Mouse (Mus musculus): Measurements from ENCODE around the gene Amacr. TPM values are rescaled to one million over a fixed set of nuclear protein-coding genes. Genes with fewer than 3 reads are reported as not detected.
A peak's percentile ranks its signal among the peaks of the same experiment; 100 is the strongest.

Amacr gene
- total RNA-seq (2021): 10 to 100 TPM in 1 of 2 experiments, 1 to 10 TPM in 1; 8.3 to 10.2 TPM
- long read RNA-seq, experiment 1, transcript Amacr-201 (5 exons, 2,577 nt): major isoform, 13 of 13 reads
- long read RNA-seq, experiment 1, partial matches to known transcripts: 0 of 13 reads
- long read RNA-seq, experiment 1, other reads (novel, unspliced or antisense): 0 of 13 reads
- long read RNA-seq, experiment 2, transcript Amacr-201 (5 exons, 2,577 nt): major isoform, 16 of 17 reads
- long read RNA-seq, experiment 2, partial matches to known transcripts: 1 of 17 reads
- long read RNA-seq, experiment 2, other reads (novel, unspliced or antisense): 0 of 17 reads

- intact Hi-C loops (cut with DNase I): loop anchor here (2.0 to 10.0 kb wide), 2 partner anchors 61 to 497 kb away; partner anchors contain the start of genes Brix1 and Rad1
Observed at GRCm38 (mm10) chr15:10981377-10982063, at the start of gene Amacr. Gene Amacr, plus strand, starts transcription at chr15:10981756.

GRCm38 (mm10) chr15:10933930-10934329 lies 47.6 kb upstream of the Amacr start:
- intact Hi-C loops (cut with DNase I): no loop called here
- DNase-seq (ENCODE audit: low spot score in 2 of 2): no peak

More at GRCm38 (mm10) chr15:10981377-10982063, at the start of gene Amacr:
- peak; percentile 88 to 89 for DNase-seq (ENCODE audit: low spot score in 2 of 2)

GRCm38 (mm10) chr15:10940148-10941108 lies 41.1 kb upstream of the Amacr start:
- intact Hi-C loops (cut with DNase I): no loop called here
- DNase-seq (ENCODE audit: low spot score in 2 of 2): no peak

GRCm38 (mm10) chr15:10941901-10942300 lies 39.7 kb upstream of the Amacr start:
- DNase-seq (ENCODE audit: low spot score in 2 of 2): no peak
- intact Hi-C loops (cut with DNase I): no loop called here

GRCm38 (mm10) chr15:10947852-10948251 lies 33.7 kb upstream of the Amacr start:
- intact Hi-C loops (cut with DNase I): no loop called here
- no peak for DNase-seq (ENCODE audit: low spot score in 2 of 2)

- DNase-seq (ENCODE audit: low spot score in 2 of 2): no peak
- intact Hi-C loops (cut with DNase I): no loop called here
Observed at GRCm38 (mm10) chr15:10951951-10952759, 29.4 kb upstream of the Amacr start, which contains the start of gene C1qtnf3. Gene C1qtnf3, plus strand, starts transcription at chr15:10952332.

GRCm38 (mm10) chr15:10952760-10953305 lies 28.7 kb upstream of the Amacr start:
- intact Hi-C loops (cut with DNase I): no loop called here
- DNase-seq (ENCODE audit: low spot score in 2 of 2): no peak

GRCm38 (mm10) chr15:10953465-10953864 lies 28.1 kb upstream of the Amacr start:
- DNase-seq (ENCODE audit: low spot score in 2 of 2): no peak
- intact Hi-C loops (cut with DNase I): no loop called here

- intact Hi-C loops (cut with DNase I): no loop called here
- no peak for DNase-seq (ENCODE audit: low spot score in 2 of 2)
Observed at GRCm38 (mm10) chr15:10954381-10955016, 27.1 kb upstream of the Amacr start.

GRCm38 (mm10) chr15:10955156-10955555 lies 26.4 kb upstream of the Amacr start:
- intact Hi-C loops (cut with DNase I): no loop called here
- no peak for DNase-seq (ENCODE audit: low spot score in 2 of 2)

GRCm38 (mm10) chr15:10956706-10957105 lies 24.9 kb upstream of the Amacr start:
- no peak for DNase-seq (ENCODE audit: low spot score in 2 of 2)
- intact Hi-C loops (cut with DNase I): no loop called here

GRCm38 (mm10) chr15:10959277-10960026 lies 22.1 kb upstream of the Amacr start:
- intact Hi-C loops (cut with DNase I): no loop called here
- no peak for DNase-seq (ENCODE audit: low spot score in 2 of 2)

- DNase-seq (ENCODE audit: low spot score in 2 of 2): no peak
- intact Hi-C loops (cut with DNase I): no loop called here
Observed at GRCm38 (mm10) chr15:10960267-10960666, 21.3 kb upstream of the Amacr start.

GRCm38 (mm10) chr15:10962601-10963000 lies 19.0 kb upstream of the Amacr start:
- intact Hi-C loops (cut with DNase I): no loop called here

GRCm38 (mm10) chr15:10969439-10969838 lies 12.1 kb upstream of the Amacr start:
- DNase-seq (ENCODE audit: low spot score in 2 of 2): no peak
- intact Hi-C loops (cut with DNase I): no loop called here

More at GRCm38 (mm10) chr15:10962601-10963000, 19.0 kb upstream of the Amacr start:
- DNase-seq (ENCODE audit: low spot score in 2 of 2): no peak

- DNase-seq (ENCODE audit: low spot score in 2 of 2): no peak
- intact Hi-C loops (cut with DNase I): no loop called here
Observed at GRCm38 (mm10) chr15:10970777-10971176, 10.8 kb upstream of the Amacr start.

GRCm38 (mm10) chr15:10977151-10977550 lies 4.4 kb upstream of the Amacr start:
- DNase-seq (ENCODE audit: low spot score in 2 of 2): no peak
- intact Hi-C loops (cut with DNase I): no loop called here

Data from left cerebral cortex, postnatal 14 days (tissue).